Mouse (Mus musculus): Measurements from ENCODE around the gene Sel1l2. TPM values are rescaled to one million over a fixed set of nuclear protein-coding genes. Genes with fewer than 3 reads are reported as not detected.
"Not testable (repeated sequence)": the region's sequence is repeated elsewhere in the genome, so short reads cannot be mapped to it uniquely, and the experiment has no call there.

The Sel1l2 gene
- total RNA-seq, 1 experiment from 2014 or later: not detected

DNA sequence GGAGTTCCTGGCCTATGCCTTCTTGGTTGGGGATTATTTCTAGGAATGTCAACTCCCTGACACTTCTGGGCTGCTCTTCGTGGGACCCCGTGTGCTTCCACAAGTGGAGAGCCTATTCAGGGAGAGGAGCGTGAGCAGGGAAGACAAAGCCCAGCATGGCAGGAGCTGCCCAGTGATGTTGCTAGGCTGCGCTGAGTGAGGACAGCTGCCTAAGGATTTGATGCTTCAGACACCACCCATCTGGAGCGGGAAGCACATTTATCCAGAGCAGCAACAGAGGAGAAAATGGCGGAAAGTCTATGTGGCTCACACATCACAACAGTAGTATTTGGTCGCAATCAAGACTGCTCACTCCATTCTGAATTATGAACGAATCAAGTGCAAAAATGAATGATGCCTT lies 169.2 kb downstream of the Sel1l2 start:
- no peak for ATAC-seq (replicated peaks; ENCODE audit: insufficient number of reproducible peaks, low FRiP score, low TSS enrichment, poor library complexity, severe bottlenecking)

- no peak for ATAC-seq (replicated peaks; ENCODE audit: insufficient number of reproducible peaks, low FRiP score, low TSS enrichment, poor library complexity, severe bottlenecking)
Measured at GRCm38 (mm10) chr2:140215965-140216364, 173.5 kb downstream of the Sel1l2 start.

DNA sequence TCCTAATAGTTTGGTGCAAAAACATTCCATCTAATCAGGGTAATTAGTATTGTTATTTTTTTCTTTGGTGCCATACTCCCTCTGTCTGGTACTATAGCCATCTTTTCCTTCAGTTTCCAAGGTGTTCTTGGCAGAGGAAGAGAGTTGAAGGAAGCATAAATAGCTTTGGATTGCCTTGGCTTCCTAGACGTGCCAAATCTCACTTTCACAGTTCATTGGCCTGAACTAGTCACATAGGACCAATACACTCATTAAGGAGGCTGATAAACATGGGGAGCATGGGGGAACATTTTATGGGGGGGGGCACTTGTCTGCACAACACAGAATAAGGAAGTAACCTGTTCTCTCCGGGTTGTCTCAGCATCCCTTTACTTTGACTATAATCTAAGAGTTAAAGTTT lies 174.1 kb downstream of the Sel1l2 start:
- no peak for ATAC-seq (replicated peaks; ENCODE audit: insufficient number of reproducible peaks, low FRiP score, low TSS enrichment, poor library complexity, severe bottlenecking)

DNA sequence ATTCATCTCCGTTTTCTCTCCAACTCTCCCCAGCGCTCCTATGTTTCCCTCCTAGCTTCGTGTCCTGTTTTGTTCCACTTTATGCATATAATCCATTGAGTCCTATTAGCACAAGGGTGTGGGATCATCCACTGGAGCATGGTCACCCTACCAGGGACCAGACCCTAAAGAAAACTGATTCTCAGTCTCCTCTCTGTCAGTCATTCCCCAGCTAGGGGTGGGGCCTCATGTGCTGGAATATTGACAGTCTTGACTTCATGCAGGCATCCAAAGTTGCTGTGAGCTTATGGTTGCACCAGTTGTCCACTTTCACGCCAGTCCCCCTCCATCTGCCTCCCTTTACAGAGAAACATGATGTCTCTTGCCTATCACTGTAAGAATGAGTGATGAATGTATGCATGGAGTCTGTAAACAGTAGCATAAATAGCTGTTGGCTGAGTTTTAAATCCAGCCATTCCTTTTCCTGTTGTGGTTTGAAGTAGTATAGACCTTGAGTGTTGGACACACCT lies 174.9 kb downstream of the Sel1l2 start:
- no peak for ATAC-seq (replicated peaks; ENCODE audit: insufficient number of reproducible peaks, low FRiP score, low TSS enrichment, poor library complexity, severe bottlenecking)

DNA sequence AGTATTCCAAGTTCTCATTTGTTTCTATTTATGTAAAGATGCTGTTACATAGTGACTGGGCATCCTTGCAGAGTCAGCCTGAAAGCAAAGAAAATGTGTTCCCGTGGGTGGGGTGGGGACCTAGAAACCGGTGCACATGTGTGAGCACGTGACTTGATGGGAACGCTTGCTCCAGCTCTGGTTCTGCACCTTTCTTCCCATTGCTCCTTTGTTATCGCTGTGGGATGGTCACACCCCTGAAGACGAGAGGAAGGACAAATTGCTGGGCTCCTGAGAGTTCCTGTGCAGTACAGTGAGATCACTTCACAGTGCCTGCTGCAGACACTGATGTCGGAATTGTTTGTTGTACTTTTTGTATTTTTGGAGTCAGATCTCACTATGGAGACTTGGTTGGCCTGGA lies 185.8 kb downstream of the Sel1l2 start:
- no peak for ATAC-seq (replicated peaks; ENCODE audit: insufficient number of reproducible peaks, low FRiP score, low TSS enrichment, poor library complexity, severe bottlenecking)

GRCm38 (mm10) chr2:140202573-140202972 lies 186.9 kb downstream of the Sel1l2 start:
- no peak for ATAC-seq (replicated peaks; ENCODE audit: insufficient number of reproducible peaks, low FRiP score, low TSS enrichment, poor library complexity, severe bottlenecking)

- no peak for ATAC-seq (replicated peaks; ENCODE audit: insufficient number of reproducible peaks, low FRiP score, low TSS enrichment, poor library complexity, severe bottlenecking)
Measured at GRCm38 (mm10) chr2:140200713-140201112, 188.8 kb downstream of the Sel1l2 start.

- ATAC-seq (replicated peaks; ENCODE audit: insufficient number of reproducible peaks, low FRiP score, low TSS enrichment, poor library complexity, severe bottlenecking): not testable (repeated sequence)
Measured at GRCm38 (mm10) chr2:140185685-140186210, 203.8 kb downstream of the Sel1l2 start.

Other genes with a start within 250 kb of the Sel1l2 start
- gene Gm17374, start 237.7 kb downstream of the Sel1l2 start, total RNA-seq (2017): not detected in 3 replicates
- gene Esf1, start 219.1 kb downstream of the Sel1l2 start, total RNA-seq (2017): 54.4 to 62.5 TPM (median 54.8 TPM) in 3 replicates
- gene Ndufaf5, start 219.1 kb downstream of the Sel1l2 start, total RNA-seq (2017): 9.9 to 14.1 TPM (median 13.9 TPM) in 3 replicates
- 1.2 to 7.0 TPM in 2 of 3 replicates, not detected in the other for gene Macrod2, start 5.6 kb upstream of the Sel1l2 start, total RNA-seq (2017)

All from monocyte, adult 5-6 weeks (primary cell).